Mouse (Mus musculus) ES-E14 (cell line): ENCODE measurements at regions not wholly inside any gene's neighbourhood (a gene's known extent, or its start where the extent isn't known, plus 50 kb on each side); places are given as distances from the start of the nearest gene placed in this dataset.

Experiments used
- CHD2 ChIP-seq: IDR thresholded peaks from 2 replicates; pipeline ENCODE4 v1.6.1; 2014; ENCODE audit warnings: mild to moderate bottlenecking, low read depth, low read length, inconsistent platforms
- MAFK ChIP-seq: IDR thresholded peaks from 2 replicates; pipeline ENCODE4 v1.6.1; 2014; ENCODE audit warnings: mild to moderate bottlenecking, low read depth, low read length, inconsistent platforms; ENCODE audit not compliant: insufficient read depth
- ZC3H11A ChIP-seq: IDR thresholded peaks from 2 replicates; pipeline ENCODE4 v1.6.1; 2012; ENCODE audit warnings: low read depth, mild to moderate bottlenecking, inconsistent platforms, low read length, borderline replicate concordance

GRCm38 (mm10) chr1:186255476-186256080 lies 138.5 kb upstream of the Lyplal1 start:
- no peak for TF ChIP-seq MAFK
- no peak for TF ChIP-seq ZC3H11A
- no peak for TF ChIP-seq CHD2
